Mouse (Mus musculus) layer of hippocampus, adult 11-12 months (tissue): ENCODE data around the gene Evx1.

ENCODE experiments used
- DNase-seq: peaks from one replicate; pipeline ENCODE4 v3.0.0; 2022; ENCODE audit warnings: low spot score

The Evx1 gene

GRCm38 (mm10) chr6:52313391-52314303 is at the start of gene Evx1:
Gene Evx1, plus strand, starts transcription at chr6:52313498.
- no peak for DNase-seq

GRCm38 (mm10) chr6:52264106-52264790 is 49.0 kb upstream of the Evx1 start:
- DNase-seq, result no peak

- no peak for DNase-seq
Measured at GRCm38 (mm10) chr6:52265306-52265912, 47.9 kb upstream of the Evx1 start.

GRCm38 (mm10) chr6:52265913-52266665 is 47.2 kb upstream of the Evx1 start:
- no peak for DNase-seq

GRCm38 (mm10) chr6:52266666-52266985 is 46.7 kb upstream of the Evx1 start:
- DNase-seq, result no peak

- DNase-seq, result no peak
Measured at GRCm38 (mm10) chr6:52267221-52267620, 46.1 kb upstream of the Evx1 start.

GRCm38 (mm10) chr6:52267691-52268090 is 45.6 kb upstream of the Evx1 start:
- no peak for DNase-seq

GRCm38 (mm10) chr6:52268341-52268740 is 45.0 kb upstream of the Evx1 start:
- no peak for DNase-seq

GRCm38 (mm10) chr6:52268756-52269155 is 44.5 kb upstream of the Evx1 start:
- DNase-seq, result no peak

- DNase-seq, result peak; percentile 60
Measured at GRCm38 (mm10) chr6:52270494-52271480, 42.5 kb upstream of the Evx1 start.

GRCm38 (mm10) chr6:52272766-52273655 is 40.3 kb upstream of the Evx1 start:
- no peak for DNase-seq

GRCm38 (mm10) chr6:52273656-52274280 is 39.5 kb upstream of the Evx1 start:
- DNase-seq, result no peak

- no peak for DNase-seq
Measured at GRCm38 (mm10) chr6:52274576-52274975, 38.7 kb upstream of the Evx1 start.

GRCm38 (mm10) chr6:52275563-52276280 is 37.6 kb upstream of the Evx1 start:
- DNase-seq, result no peak

GRCm38 (mm10) chr6:52276382-52276781 is 36.9 kb upstream of the Evx1 start:
- no peak for DNase-seq

GRCm38 (mm10) chr6:52276920-52277319 is 36.4 kb upstream of the Evx1 start:
- no peak for DNase-seq

GRCm38 (mm10) chr6:52281084-52281483 is 32.2 kb upstream of the Evx1 start:
- DNase-seq, result no peak

GRCm38 (mm10) chr6:52283896-52284295 is 29.4 kb upstream of the Evx1 start:
- no peak for DNase-seq

GRCm38 (mm10) chr6:52290186-52290585 is 23.1 kb upstream of the Evx1 start:
- no peak for DNase-seq
